Mouse (Mus musculus): ENCODE measurements around the gene Aar2.

The Aar2 gene

DNA sequence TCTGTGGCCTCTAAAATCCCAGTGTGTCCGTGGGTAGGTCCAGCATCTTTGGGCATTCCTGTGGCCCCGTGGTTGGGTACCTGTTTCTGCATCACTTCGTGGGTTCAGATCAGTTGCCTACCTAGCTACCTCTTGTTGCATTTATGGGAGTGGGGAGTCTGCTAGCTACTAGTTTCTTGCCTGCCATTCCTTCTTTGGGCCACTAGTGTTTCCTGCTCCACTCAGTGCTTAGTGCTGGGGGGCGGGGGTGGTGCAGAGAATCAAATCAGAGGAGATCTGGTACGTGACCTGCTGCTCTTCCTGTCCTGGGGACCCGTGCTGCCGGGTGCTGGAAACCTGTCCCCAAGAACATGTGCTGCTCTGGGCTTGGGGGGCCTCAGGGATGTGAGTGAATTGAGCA, 69.1 kb downstream of the Aar2 start:
- DNase-seq (ENCODE audit: extremely low read depth, insufficient read length, low spot score): no peak

DNA sequence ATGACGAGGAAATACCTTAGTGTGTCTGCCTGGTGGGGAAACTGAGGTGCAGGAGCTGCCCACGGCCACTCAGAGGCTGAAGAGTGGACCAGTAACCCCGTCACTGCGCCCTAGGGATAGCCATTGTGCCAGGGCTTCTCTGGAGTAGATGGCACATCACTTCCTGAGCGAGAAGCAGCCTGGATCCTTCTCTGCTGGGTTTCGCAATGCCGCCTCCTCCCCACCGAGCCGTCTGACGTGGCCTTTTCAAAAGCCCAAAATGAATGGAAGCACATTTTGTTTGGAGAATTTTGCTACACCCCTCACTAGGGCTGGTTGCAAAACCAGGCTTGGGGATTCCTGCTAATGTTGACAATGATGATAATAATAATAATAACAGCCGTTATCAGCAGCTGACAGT, 70.2 kb downstream of the Aar2 start:
- peak; percentile 56 for DNase-seq (ENCODE audit: extremely low read depth, insufficient read length, low spot score)

Measured in 3134 (cell line).